12 mouse cellular contexts compared by ENCODE assay signal in genomic region chr11:88028193-88028684, GRCm38 (mm10). TPM values are rescaled to one million over a fixed set of nuclear protein-coding genes. Genes with fewer than 3 reads are reported as not detected.
A peak's percentile ranks its signal among the peaks of the same experiment; 100 is the strongest.
DNase-seq lines count a peak whose midpoint lies in the region; ATAC-seq lines count a peak whose summit lies in the region.
"Had no signal": no experiment of that assay in that cellular context is flagged by ENCODE, and none has a peak within 500 bp of the region (broad histone marks: within the 10 kb centered on the region; RNA-seq: fewer than 3 reads in every experiment).

No protein-coding gene starts in this region.

- H3K36me3 ChIP-seq in forebrain, embryonic 16.5 days (ENCODE audit: control insufficient read depth, insufficient read depth), result no peaks in the 10 kb centered on the region
- no peaks in the 10 kb centered on the region for H3K36me3 ChIP-seq in midbrain, embryonic 12.5 days
- H3K36me3 ChIP-seq: stomach, embryonic 15.5 days had no signal

- no peak overlapping the region for H3K4me3 ChIP-seq in forebrain, embryonic 16.5 days (replicated peaks; ENCODE audit: low read length)
- H3K4me3 ChIP-seq in midbrain, embryonic 12.5 days, result no peak overlapping the region
- H3K4me3 ChIP-seq: limb, embryonic 15.5 days; myocyte; stomach, embryonic 15.5 days had no signal

- no peaks in the 10 kb centered on the region for H3K27me3 ChIP-seq in forebrain, embryonic 16.5 days (replicated peaks; ENCODE audit: control insufficient read depth, insufficient read depth, low read length)
- no peaks in the 10 kb centered on the region for H3K27me3 ChIP-seq in midbrain, embryonic 12.5 days
- H3K27me3 ChIP-seq: limb, embryonic 15.5 days; stomach, embryonic 15.5 days had no signal

- peaks cover 27% of the 10 kb centered on the region for H3K4me1 ChIP-seq in forebrain, embryonic 16.5 days (replicated peaks; ENCODE audit: control insufficient read depth, insufficient read depth, low read length)
- H3K4me1 ChIP-seq in midbrain, embryonic 12.5 days, result peaks cover 19% of the 10 kb centered on the region
- H3K4me1 ChIP-seq: limb, embryonic 15.5 days; stomach, embryonic 15.5 days had no signal

- intact Hi-C loops in left cerebral cortex, postnatal 10 days (cut with DNase I), result no loop called here

- H3K9me3 ChIP-seq in forebrain, embryonic 16.5 days (ENCODE audit: control insufficient read depth, low read length), result no peaks in the 10 kb centered on the region
- no peaks in the 10 kb centered on the region for H3K9me3 ChIP-seq in midbrain, embryonic 12.5 days
- H3K9me3 ChIP-seq: limb, embryonic 15.5 days; stomach, embryonic 15.5 days had no signal

- H3K4me2 ChIP-seq in forebrain, embryonic 16.5 days (ENCODE audit: low read length), result peak overlapping the region; percentile 11; the same call in 1 of the 2 replicates
- H3K4me2 ChIP-seq in midbrain, embryonic 12.5 days (replicated peaks), result no peak overlapping the region
- H3K4me2 ChIP-seq: limb, embryonic 15.5 days; stomach, embryonic 15.5 days had no signal

- WGBS in forebrain, embryonic 16.5 days, result 1% methylated on average over 16 of the region's 16 CpGs
- WGBS in midbrain, embryonic 12.5 days, result 8% methylated on average over 16 of the region's 16 CpGs

- peak overlapping the region; percentile 26; the same call in 1 of the 2 replicates for H3K9ac ChIP-seq in forebrain, embryonic 16.5 days (replicated peaks; ENCODE audit: low read depth, low read length)
- 0 out of 2 replicates have a peak overlapping the region, but pooled peaks have one; percentile 20 for H3K9ac ChIP-seq in midbrain, embryonic 12.5 days (replicated peaks)
- H3K9ac ChIP-seq: limb, embryonic 15.5 days; stomach, embryonic 15.5 days had no signal

- ATAC-seq in forebrain, embryonic 16.5 days, result peak; percentile 89
- ATAC-seq in midbrain, embryonic 12.5 days (ENCODE audit: low FRiP score, low read depth), result no peak
- ATAC-seq: inflammation-experienced regulatory T-cells, adult 6 months had no signal

- peak overlapping the region; percentile 83 for H3K27ac ChIP-seq in forebrain, embryonic 16.5 days (ENCODE audit: low read length)
- peak overlapping the region; percentile 42 for H3K27ac ChIP-seq in midbrain, embryonic 12.5 days (replicated peaks)
- H3K27ac ChIP-seq: limb, embryonic 15.5 days; stomach, embryonic 15.5 days had no signal

- peak; percentile 62 to 67 for DNase-seq in left cerebral cortex, adult 9 months (ENCODE audit: low spot score in 2 of 2)
- no peak for DNase-seq in left cerebral cortex, postnatal 10 days (ENCODE audit: extremely low spot score in 1 of 2, low spot score in 2 of 2)
- no peak for DNase-seq in testis, postnatal 10 days (ENCODE audit: low spot score)
- no peak for DNase-seq in liver
- DNase-seq in urinary bladder, adult 18-20 months (ENCODE audit: low spot score in 2 of 2), result no peak
- no peak for DNase-seq in lung, postnatal 25 days (ENCODE audit: low spot score)

RNA-seq across cellular contexts. Expression of gene Srsf1, which starts 18.9 kb away (rescaled TPM):
- total RNA-seq in left cerebral cortex, postnatal 10 days (2021), result 100 to 1,000 TPM; 172 to 198 TPM
- 290 and 334 TPM in 2 replicates for polyA plus RNA-seq in forebrain, embryonic 16.5 days (2015; fragmentation: Nextera tagmentation; extraction: Ambion mirVana)
- polyA plus RNA-seq in midbrain, embryonic 12.5 days (2016; fragmentation: Nextera tagmentation; extraction: Ambion mirVana), result 484 and 550 TPM in 2 replicates

RNA-seq across cellular contexts. Expression of gene Vezf1, which starts 39.8 kb away (rescaled TPM):
- 10 to 100 TPM; 23.6 to 25.5 TPM for total RNA-seq in left cerebral cortex, postnatal 10 days (2021)
- 59.7 and 68.1 TPM in 2 replicates for polyA plus RNA-seq in forebrain, embryonic 16.5 days (2015; fragmentation: Nextera tagmentation; extraction: Ambion mirVana)
- polyA plus RNA-seq in midbrain, embryonic 12.5 days (2016; fragmentation: Nextera tagmentation; extraction: Ambion mirVana), result 88.6 and 95.5 TPM in 2 replicates

RNA-seq across cellular contexts. Expression of gene Dynll2, which starts 40.9 kb away (rescaled TPM):
- 100 to 1,000 TPM; 373 to 406 TPM for total RNA-seq in left cerebral cortex, postnatal 10 days (2021)
- polyA plus RNA-seq in forebrain, embryonic 16.5 days (2015; fragmentation: Nextera tagmentation; extraction: Ambion mirVana), result 31.8 and 43.1 TPM in 2 replicates
- polyA plus RNA-seq in midbrain, embryonic 12.5 days (2016; fragmentation: Nextera tagmentation; extraction: Ambion mirVana), result 38.1 and 40.8 TPM in 2 replicates

Comparison
In these comparisons a context has a peak if more than half of its experiments do, and no peak if none do; other contexts are left out.
1. DNase-seq: peak in left cerebral cortex, adult 9 months (2 of 2); none in left cerebral cortex, postnatal 10 days (0 of 2), testis, postnatal 10 days (single experiment), liver (single experiment), urinary bladder, adult 18-20 months (0 of 2) and lung, postnatal 25 days (single experiment).